Mouse (Mus musculus): ENCODE results near the gene Ctsk.
"Not testable (repeated sequence)": the region's sequence is repeated elsewhere in the genome, so short reads cannot be mapped to it uniquely, and the experiment has no call there.

The Ctsk gene

DNA sequence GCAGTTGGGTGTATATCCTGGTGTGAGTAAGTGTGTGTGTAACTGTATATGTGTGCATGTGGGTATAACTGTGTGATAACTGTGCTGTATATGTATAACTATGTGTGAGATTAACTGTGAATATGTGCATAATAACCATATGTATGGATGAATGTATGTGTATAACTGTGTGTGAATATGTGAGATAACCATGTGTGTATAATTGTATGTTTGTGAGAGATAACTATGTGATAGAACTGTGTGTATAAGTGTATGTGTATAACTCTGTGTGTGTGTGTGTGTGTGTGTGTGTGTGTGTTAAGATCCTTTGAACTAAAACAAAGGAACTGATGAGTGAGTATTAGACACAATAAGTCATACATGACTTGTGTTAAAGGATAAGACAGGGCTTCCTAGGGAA, 27.1 kb downstream of the Ctsk start:
- DNase-seq, result no peak

DNA sequence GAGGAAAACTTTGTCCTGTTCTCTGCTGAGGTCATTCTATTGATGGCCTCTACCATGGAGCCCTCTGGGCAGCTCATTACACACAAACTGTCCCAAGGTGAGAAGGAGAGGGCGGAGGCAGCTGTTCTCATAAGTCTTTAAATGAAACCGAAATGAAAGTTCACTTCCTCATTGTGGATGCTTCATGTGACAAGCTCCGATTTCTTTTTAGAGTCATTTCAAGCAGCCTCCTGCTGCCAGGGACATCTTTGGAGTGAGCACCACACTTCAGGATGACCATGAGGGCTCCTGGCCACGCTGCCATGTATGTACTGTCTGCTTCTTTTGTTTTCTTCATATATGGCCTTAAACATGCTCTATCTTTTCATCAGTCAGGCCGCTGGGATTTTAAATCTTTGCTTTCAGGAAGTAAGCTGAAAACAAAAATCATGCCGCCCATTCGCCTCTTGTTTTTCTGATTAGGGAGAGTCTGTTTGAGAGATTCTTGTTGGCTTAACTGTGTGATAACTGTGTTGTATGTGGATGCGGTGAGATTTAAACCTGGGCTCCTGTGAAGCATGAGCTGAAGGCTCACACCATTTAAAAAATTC, 27.7 kb downstream of the Ctsk start, which contains the start of gene Ctss:
Gene Ctss, plus strand, starts transcription at position 165 of the 590 bp plus-strand sequence.
- no peak for DNase-seq

DNA sequence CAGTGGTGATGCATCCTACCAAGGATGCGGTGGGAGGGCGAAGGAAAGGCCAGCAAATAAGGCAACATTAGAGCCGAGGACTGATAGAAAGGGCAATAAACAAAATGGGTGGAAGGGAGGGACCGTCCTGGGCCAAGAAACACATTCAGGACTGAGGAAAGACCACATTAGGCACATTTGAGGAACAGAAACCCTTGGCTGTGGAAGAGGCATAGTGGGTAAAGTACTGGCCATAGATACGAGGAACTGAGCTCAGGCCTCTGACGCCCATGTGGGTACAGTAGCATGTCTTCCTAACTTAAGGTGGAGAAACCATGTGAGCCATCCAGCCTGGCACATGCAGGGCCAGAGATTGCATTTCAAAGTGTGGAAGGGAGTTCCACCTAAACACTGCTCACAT, 30.8 kb downstream of the Ctsk start:
- DNase-seq, result no peak

DNA sequence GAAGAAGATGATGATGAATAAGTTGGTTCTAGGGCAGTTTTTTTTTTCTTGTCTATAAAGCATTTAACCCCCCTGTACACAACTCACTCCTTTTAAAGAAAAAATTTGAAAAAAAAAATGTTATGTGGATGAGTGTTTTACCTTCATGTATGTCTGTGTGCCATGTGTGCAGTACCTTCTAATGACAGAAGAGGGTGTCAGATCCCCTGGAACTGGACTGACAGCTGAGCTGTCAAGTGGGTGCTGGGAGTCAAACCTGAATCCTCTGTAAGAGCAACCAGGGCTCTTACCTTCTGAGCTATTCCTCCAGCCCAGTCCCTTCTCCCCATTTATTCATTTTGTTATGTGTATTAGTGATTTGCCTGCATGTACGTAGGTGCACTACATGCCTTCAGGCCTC, 32.0 kb downstream of the Ctsk start:
- no peak for DNase-seq

DNA sequence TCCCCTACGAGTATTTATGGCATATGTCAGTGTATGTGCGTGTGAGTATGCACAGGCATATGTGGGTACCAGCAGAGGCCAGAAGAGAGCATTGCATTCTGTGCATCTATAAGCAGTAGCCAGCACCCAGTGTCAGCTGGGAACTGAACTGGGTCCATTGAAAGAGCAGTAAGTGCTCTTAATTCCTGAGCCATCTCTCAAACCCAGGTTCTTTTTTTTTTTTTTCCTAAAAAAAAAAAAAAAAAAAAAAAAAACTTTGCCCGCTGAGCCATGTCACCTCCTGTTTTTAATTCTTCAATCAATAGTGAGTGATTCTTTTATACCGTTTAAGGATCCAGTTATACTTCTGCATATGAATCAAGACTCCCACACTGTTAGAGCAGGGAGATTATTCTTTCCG, 34.3 kb downstream of the Ctsk start:
- DNase-seq, result no peak

DNA sequence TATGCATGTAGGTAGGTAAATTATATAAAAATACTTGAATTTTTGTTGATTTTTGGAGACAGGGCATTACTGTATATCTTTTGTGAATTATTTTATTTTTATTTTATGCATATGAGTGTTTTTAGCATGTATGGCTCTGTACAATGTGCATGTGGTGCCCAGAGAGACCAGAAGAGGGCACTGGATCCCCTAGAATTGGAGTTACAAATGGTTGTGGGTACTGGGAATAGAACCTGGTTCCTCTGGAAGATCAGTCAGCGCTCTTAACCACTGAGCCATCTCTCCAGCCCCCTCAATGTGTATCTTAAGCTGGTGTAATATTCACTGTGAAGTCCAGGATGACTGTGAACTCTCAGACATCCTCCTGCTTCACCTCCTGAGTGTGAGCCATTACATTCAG, 35.9 kb downstream of the Ctsk start:
- no peak for DNase-seq

DNA sequence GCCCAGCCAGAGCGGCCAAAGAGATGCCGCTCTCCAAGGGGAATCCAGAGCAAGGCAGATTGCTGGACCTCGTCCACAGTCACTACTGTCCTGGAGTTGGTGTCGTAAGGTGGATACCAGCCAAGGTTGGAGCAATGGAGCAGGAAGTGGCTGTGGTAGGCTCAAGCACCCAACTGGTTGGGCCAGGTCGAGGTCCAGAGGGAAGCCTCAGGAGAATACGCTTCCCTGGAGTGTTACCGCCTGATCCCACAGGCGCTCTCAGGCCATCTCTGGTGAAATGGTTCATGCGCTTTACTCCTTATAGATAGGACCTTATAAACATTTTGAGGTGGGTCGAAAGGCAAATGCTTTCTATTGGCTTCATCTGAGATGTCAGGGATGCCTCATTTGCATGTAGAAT, 39.9 kb downstream of the Ctsk start:
- DNase-seq, result no peak

DNA sequence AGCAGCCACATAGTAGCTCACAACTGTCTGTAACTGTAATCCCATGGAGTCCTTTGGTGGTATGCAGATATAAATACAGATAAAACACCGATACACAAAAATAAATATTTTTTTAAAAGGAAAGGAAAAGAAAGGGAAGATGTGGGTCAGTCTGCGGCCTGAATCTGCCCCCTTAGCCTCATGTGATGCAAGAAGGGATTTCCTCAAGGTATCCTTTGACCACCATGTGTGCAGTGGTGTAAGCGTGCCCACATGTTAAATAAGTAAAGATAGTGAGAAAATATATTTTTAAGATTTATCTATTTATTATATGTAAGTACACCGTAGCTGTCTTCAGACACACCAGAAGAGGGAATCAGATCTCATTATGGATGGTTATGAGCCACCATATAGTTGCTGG, 40.8 kb downstream of the Ctsk start:
- no peak for DNase-seq

DNA sequence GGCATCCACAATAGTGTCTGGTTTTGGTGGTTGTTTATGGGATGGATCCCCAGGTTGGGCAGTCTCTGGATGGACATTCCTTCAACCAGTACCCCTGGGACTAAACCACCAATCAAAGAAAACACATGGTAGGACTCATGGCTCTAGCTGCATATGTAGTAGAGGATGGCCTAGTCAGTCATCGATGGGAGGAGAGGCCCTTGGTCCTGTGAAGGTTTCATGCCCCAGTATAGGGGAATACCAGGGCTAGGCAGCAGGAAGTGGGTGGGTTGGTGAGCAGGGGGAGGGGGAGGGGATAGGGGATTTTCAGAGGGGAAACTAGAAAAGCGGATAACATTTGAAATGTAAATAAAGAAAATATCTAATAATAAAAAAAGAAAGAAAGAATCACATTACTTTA, 42.1 kb downstream of the Ctsk start:
- not testable (repeated sequence) for DNase-seq

DNA sequence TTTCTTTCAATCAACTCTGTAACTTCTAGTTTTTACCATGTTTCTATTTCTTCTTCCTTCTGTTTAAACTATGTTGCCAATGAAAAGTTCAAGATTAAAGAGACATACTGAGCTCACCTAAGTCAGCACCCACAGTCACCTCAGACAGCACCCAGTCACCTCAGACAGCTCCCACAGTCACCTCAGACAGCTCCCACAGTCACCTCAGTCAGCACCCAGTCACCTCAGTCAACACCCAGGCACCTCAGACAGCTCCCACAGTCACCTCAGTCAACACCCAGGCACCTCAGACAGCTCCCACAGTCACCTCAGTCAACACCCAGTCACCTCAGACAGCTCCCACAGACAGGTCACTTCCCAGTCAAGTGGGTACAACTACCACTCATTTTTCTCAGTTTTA, 43.1 kb downstream of the Ctsk start:
- DNase-seq, result no peak

DNA sequence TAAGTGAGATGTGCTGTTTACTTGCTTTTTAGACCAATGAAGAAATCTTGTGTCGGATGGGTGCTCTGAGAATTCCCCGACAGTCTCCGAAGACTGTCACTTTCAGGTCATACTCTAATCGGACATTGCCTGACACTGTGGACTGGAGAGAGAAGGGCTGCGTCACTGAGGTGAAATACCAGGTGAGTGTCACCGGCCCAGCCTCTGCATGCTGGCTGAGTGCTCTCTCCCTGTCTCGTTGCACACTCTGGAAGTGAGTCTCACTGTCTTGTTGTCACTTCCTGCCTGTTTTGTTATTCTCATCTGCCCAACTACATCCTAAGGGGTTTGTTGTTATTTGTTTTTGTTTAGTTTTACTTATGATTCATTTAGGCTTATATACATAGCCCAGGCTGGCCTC, 43.9 kb downstream of the Ctsk start:
- no peak for DNase-seq

DNA sequence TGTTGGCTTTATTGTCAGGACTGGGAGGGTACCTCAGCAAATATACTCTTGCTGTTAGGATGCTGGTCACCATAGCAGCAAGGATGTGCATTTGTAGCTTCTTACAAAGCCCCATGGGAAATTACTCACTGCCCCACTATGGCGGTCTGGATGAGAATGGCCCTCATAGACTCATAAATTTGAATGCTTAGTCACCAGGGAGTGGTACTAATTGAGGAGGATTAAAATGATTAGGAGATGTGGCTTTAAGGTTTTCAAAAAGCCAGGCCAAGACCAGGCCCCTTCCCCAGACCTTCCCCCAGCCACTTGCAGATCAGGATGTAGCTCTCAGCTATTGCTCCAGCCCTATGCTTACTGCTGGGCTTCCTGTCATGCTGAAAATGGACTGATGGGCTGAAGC, 51.1 kb downstream of the Ctsk start:
- DNase-seq, result no peak

DNA sequence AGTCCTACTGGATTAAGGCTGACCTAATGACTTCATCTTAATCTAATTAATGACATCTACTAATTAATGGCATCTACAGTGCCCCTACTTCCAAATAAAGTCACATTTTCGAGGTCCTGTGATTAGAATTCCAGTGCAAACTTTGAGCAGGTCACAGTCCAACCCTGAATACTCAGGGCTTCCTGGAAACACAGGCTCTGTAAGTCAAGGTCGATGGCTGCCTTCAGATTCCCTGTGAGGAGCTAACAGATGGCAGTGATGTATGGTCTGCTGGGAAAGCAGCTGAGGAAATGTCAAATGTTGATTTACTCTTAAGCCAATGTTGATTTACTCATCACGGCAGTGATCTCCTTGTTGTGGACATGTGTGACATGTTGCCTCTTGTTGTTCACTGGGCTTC, 54.9 kb downstream of the Ctsk start:
- no peak for DNase-seq
